Mouse (Mus musculus) small intestine, adult 2 months (tissue): ENCODE measurements around the gene Prc1.

Experiments
- CTCF ChIP-seq: fragments of 200-500 bp; IDR thresholded peaks from 2 replicates; pipeline ENCODE4 v1.5.1; 2012; ENCODE audit warnings: low read depth, mild to moderate bottlenecking, control low read depth, inconsistent platforms, low read length, moderate library complexity, mixed read lengths; ENCODE audit not compliant: insufficient replicate concordance, insufficient read length; ENCODE audit errors: extremely low read depth
- POLR2A ChIP-seq: fragments of 200-500 bp; IDR thresholded peaks from 2 replicates; pipeline ENCODE4 v1.6.1; 2012; ENCODE audit warnings: low read depth, mild to moderate bottlenecking, control low read depth, inconsistent platforms, low read length, moderate library complexity

DNA sequence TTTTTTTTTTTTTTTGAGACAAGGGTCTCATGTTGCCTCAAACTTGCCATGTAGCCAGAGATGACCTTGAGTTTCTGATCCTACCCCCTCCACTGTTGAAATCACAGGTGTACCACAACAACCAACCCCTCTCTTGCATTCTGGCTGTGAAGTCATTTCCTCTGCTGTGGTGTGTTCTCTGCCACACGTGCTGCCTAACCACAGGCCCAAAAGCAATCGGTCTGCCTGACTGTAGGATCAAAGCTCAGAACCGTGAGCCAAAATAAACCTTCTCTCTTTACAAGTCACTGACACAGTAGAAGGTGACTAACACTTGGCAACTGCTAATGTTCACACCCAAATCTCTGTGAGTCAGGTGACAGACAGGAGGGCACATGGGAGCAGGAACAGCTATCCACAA is 66.2 kb downstream of the Prc1 start:
- TF ChIP-seq POLR2A (no peak), CTCF (no peak)
